Mouse (Mus musculus): ENCODE results near the gene Ift140.

GRCm38 (mm10) chr17:25109578-25109977 lies 93.7 kb downstream of the Ift140 start:
- TF ChIP-seq GATA1 (IDR thresholded peaks at IDR 0.05; ENCODE audit: low read length) (no peak), TAL1 (IDR thresholded peaks at IDR 0.05; ENCODE audit: low read length) (no peak)
